Comparison of ENCODE assay signal across 25 mouse cellular contexts in the genomic region with DNA sequence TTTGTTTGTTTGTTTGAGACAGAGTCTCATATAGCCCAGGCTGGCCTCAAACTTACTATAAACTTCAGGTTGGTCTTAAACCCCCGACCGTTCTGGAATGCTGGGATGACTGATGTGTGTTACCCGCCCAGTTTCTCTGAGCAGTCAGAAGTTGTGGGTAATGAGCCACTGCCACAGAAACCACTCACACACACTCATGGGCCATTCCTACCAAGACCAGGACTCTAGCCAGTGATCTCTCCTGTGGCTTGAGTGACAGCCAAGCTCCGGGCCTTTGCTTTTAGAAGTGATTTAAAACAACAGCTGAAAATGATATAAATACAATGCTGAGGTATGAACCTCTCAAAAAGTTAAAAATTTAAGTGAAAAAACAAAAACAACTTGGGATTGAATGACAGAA. TPM values are rescaled to one million over a fixed set of nuclear protein-coding genes. Genes with fewer than 3 reads are reported as not detected.
DNase-seq lines count a peak whose midpoint lies in the region; ATAC-seq lines count a peak whose summit lies in the region.
"Had no signal": no experiment of that assay in that cellular context is flagged by ENCODE, and none has a peak within 500 bp of the region (broad histone marks: within the 10 kb centered on the region; RNA-seq: fewer than 3 reads in every experiment).

No protein-coding gene starts in this region.

- no peak for ATAC-seq in megakaryocyte progenitor cell, adult 5-6 weeks (replicated peaks; ENCODE audit: poor library complexity)
- ATAC-seq: forebrain, embryonic 13.5 days; forebrain, embryonic 16.5 days; hindbrain, postnatal 0 days; inflammation-experienced regulatory T-cells, adult 6 months had no signal

- DNase-seq in 3134 (ENCODE audit: extremely low read depth, insufficient read length, low spot score) (peak; percentile 66), 3T3-L1 (ENCODE audit: low read depth, low spot score) (peak; percentile 90)
- DNase-seq in Muller cell, postnatal 12 days (ENCODE audit: inconsistent ontology term) = peak; percentile 57
- DNase-seq in fibroblast of lung, adult 2 months (ENCODE audit: low read depth) = peak; percentile 81
- no peak for DNase-seq in adrenal gland, postnatal 4 days (ENCODE audit: low spot score in 2 of 2)
- no peak for DNase-seq in heart, adult 18-20 months
- DNase-seq: adrenal gland, adult 8-10 months; adrenal gland, postnatal 36 days; cerebellum, adult 11 months; cerebellum, adult 2 months; cerebellum, adult 9-11 months; cerebellum, postnatal 25 days; gastrocnemius, adult 2 months; gastrocnemius, postnatal 14 days; heart, adult 11 months; heart, postnatal 10 days; heart, postnatal 36 days; kidney, adult 18-20 months; kidney, adult 9 months had no signal

RNA-seq across cellular contexts. Expression of a gene that starts 34.9 kb away (rescaled TPM):
- total RNA-seq in adrenal gland, postnatal 4 days (2021) = 10 to 100 TPM; 23.1 to 31.3 TPM
- 0.81 and 2.6 TPM in 2 replicates for total RNA-seq in megakaryocyte progenitor cell, adult 5-6 weeks (2015)
- 0.21 and 0.64 TPM in 2 replicates for total RNA-seq in megakaryocyte progenitor cell, adult 5-6 weeks (2017)
- total RNA-seq in heart, adult 18-20 months (2021) = 1 to 10 TPM; 1.5 to 2.0 TPM
- total RNA-seq: common myeloid progenitor, adult 5-6 weeks had no signal

RNA-seq across cellular contexts. Expression of a gene that starts 35.1 kb away (rescaled TPM):
- 10 to 100 TPM; 15.8 to 16.1 TPM for total RNA-seq in adrenal gland, postnatal 4 days (2021)
- 11.6 and 15.8 TPM in 2 replicates for total RNA-seq in megakaryocyte progenitor cell, adult 5-6 weeks (2015)
- 8.1 and 9.3 TPM in 2 replicates for total RNA-seq in megakaryocyte progenitor cell, adult 5-6 weeks (2017)
- total RNA-seq in heart, adult 18-20 months (2021) = 10 to 100 TPM; 13.5 to 19.7 TPM

Comparison
In these comparisons a context has a peak if more than half of its experiments do, and no peak if none do; other contexts are left out.
1. DNase-seq: peak in 3134 (single experiment), 3T3-L1 (single experiment), Muller cell, postnatal 12 days (single experiment) and fibroblast of lung, adult 2 months (single experiment); none in adrenal gland, postnatal 4 days (0 of 2) and heart, adult 18-20 months (0 of 2).
2. RNA of a gene that starts 34.9 kb away (total RNA-seq): 23.1 to 31.3 TPM in adrenal gland, postnatal 4 days; 1.5 to 2.0 TPM in heart, adult 18-20 months and 0.21 to 2.6 TPM in megakaryocyte progenitor cell, adult 5-6 weeks; every median in the first group is over 4 times any median in the second.